Mouse (Mus musculus): ENCODE measurements around the gene Dusp14. TPM values are rescaled to one million over a fixed set of nuclear protein-coding genes. Genes with fewer than 3 reads are reported as not detected.
A peak's percentile ranks its signal among the peaks of the same experiment; 100 is the strongest.

Gene Dusp14
- 6.8 and 8.1 TPM in 2 replicates for polyA plus RNA-seq (2012; ENCODE audit: insufficient read depth, insufficient read length, missing spikeins)

DNA sequence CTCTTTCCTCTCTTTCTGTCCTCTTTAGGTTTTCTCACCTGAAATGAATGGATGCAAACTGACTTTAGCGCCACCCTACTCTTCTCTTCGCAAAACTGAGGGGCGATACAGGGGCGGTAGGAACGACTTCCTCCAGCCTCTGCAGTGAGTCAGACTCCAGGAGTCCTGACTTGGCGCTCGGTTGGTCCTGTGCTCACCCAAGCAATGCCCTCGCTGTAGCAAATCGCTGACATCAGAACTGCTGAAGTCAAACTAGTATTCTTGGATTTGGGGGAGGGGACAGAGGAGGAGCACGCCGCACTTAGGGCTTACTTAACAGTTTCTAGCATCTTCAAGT lies at the start of gene Dusp14:
Gene Dusp14, minus strand, starts transcription at position 228 of the 337 bp plus-strand sequence.
- Histone ChIP-seq H3K4me1 (ENCODE audit: control insufficient read depth, insufficient read depth, insufficient read length, low read length) (no peaks in the 10 kb centered on the region), H3K4me3 (ENCODE audit: insufficient read depth, low read depth, low read length) (peak within 1 kb of the TSS; percentile 88), H3K27ac (replicated peaks; ENCODE audit: low read depth, low read length) (no peak within 1 kb of the TSS)

DNA sequence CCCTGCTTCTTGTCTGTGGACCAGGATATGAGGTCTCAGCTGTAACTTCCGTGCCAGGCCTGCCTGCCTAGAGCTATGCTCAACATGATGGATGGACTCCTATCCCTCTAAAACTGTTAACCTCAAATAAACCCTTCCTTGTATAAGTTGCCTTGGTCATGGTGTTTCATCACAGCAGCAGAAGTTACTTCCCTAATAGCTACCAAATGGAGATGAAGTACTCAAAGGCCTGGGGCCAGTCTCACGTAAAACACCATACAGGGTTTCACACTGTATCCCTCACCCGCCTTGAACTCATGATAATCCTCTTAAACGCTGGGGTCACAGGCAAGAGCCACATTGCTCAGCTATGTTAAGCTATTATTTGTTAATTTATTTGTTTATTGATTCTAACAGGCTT lies 48.4 kb upstream of the Dusp14 start:
- Histone ChIP-seq H3K4me1 (ENCODE audit: control insufficient read depth, insufficient read depth, insufficient read length, low read length) (peaks cover 3% of the 10 kb centered on the region; the same call in 1 of the 2 replicates), H3K4me3 (ENCODE audit: insufficient read depth, low read depth, low read length) (no peak overlapping the region), H3K27ac (replicated peaks; ENCODE audit: low read depth, low read length) (no peak overlapping the region)

DNA sequence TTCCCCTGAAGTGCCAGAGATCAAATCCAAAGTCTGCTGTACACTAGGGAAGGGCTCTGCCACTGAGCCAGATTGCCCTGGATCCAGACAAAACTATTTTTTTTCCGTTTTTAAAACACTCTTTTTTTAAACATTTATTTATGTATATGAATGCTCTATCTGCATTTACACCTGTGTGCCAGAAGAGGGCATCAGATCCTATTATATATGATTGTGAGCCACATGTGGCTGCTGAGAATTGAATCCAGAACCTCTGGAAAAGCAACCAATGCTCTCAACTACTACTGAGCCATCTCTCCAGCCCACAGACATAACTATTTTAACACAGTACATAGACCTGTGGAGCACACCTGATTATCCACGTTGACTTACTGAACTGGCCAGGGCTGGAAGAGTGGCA lies 47.2 kb upstream of the Dusp14 start:
- no peak overlapping the region for H3K4me3 ChIP-seq (ENCODE audit: insufficient read depth, low read depth, low read length)
- H3K4me1 ChIP-seq (ENCODE audit: control insufficient read depth, insufficient read depth, insufficient read length, low read length) = peaks cover under 1% of the 10 kb centered on the region; the same call in 1 of the 2 replicates
- H3K27ac ChIP-seq (replicated peaks; ENCODE audit: low read depth, low read length) = no peak overlapping the region

DNA sequence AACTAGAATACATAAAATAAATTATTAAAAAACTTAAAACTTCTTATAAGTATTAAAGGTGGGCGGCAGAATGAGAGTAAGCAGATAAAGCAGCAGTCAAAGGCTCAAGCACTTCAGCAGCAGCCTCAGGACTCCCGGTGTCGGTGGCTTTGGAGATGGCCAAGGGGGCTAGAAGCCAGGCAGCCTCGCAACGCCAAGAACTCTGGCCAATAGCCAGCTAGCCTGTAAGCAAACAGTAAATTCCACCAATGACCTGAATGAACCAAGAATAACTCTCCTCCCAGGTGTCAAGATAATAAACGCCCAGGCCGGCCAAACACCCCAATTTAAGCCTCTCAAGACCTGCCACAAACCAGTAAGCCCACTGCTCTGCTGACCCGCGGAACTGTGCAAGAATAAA lies 46.6 kb upstream of the Dusp14 start:
- no peak overlapping the region for H3K27ac ChIP-seq (replicated peaks; ENCODE audit: low read depth, low read length)
- H3K4me3 ChIP-seq (ENCODE audit: insufficient read depth, low read depth, low read length) = no peak overlapping the region
- H3K4me1 ChIP-seq (ENCODE audit: control insufficient read depth, insufficient read depth, insufficient read length, low read length) = no peaks in the 10 kb centered on the region

DNA sequence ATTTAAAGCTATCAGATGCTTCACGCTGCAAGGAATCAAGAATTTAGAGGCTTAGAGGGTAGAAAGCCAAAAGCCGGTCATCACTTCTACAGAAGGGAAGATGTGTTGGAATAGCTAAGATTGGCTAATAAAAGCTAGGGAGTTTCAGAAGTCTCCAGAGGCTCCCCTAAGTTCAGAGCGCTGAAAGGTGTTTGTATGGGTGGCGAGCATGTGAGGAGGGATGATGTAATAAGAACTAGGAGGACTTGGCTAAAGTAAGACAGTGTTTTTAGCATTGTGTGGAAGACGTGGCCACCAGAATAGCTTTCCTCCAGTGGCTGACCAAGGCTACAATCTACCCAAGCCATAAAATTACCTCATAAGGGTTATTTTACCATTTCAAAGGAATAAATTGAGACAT lies 44.6 kb upstream of the Dusp14 start:
- Histone ChIP-seq H3K4me1 (ENCODE audit: control insufficient read depth, insufficient read depth, insufficient read length, low read length) (no peaks in the 10 kb centered on the region), H3K4me3 (ENCODE audit: insufficient read depth, low read depth, low read length) (no peak overlapping the region), H3K27ac (replicated peaks; ENCODE audit: low read depth, low read length) (no peak overlapping the region)

DNA sequence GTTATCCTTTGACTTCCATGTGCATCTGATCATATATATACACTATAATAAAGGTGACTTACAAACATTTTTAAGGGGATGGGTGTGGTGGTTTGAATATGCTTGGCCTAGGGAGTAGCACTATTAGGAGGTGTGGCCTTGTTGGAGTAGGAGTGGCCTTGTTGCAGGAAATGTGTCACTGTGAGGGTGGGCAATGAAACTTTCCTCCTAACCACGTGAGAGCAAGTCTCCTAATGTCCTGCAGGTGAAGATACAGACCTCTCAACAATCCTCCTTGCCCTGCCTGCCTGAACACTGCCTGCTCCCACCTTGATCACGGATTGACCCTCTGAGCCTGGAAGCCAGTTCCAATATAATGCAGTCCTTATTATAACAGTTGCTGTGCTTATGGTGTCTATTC lies 38.1 kb upstream of the Dusp14 start:
- Histone ChIP-seq H3K27ac (replicated peaks; ENCODE audit: low read depth, low read length) (no peak overlapping the region), H3K4me1 (ENCODE audit: control insufficient read depth, insufficient read depth, insufficient read length, low read length) (no peaks in the 10 kb centered on the region), H3K4me3 (ENCODE audit: insufficient read depth, low read depth, low read length) (no peak overlapping the region)

DNA sequence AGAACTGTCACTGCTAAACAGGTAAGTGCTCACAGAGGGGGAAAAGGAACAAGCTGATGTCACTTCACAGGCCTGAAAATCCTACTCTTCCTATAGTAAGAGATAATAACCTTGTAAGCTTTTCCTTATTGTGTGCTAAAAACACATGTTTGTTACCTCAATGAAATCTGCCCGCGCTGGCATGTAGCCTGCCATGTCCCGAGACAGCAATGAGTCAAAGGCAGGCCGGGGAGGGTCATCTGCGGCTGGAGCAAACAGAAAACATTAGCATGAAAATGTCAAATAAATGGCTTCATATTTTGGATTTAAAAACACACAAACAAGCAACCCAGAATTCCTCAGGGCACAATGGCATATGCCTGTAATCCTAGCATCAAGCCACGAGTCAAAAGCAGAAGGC lies 35.0 kb upstream of the Dusp14 start:
- Histone ChIP-seq H3K27ac (replicated peaks; ENCODE audit: low read depth, low read length) (no peak overlapping the region), H3K4me3 (ENCODE audit: insufficient read depth, low read depth, low read length) (no peak overlapping the region), H3K4me1 (ENCODE audit: control insufficient read depth, insufficient read depth, insufficient read length, low read length) (no peaks in the 10 kb centered on the region)

DNA sequence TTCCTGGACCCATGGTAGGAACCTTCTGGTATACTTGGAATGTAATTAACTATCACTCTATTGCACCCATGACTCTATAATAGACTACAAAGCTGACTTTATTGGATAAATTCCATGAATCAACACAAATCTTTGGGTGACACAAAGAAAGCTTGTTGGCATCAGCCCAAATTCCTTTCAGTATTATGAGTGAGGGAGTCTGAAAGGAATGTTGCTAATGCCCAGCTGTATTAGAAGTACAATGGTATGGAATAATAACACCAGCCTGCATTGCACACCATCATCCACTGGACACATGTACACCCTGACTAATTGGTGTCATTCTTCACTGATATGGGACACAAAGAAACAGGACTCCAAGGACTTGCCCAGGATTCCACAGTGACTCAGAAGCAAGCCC lies 32.1 kb upstream of the Dusp14 start:
- H3K4me1 ChIP-seq (ENCODE audit: control insufficient read depth, insufficient read depth, insufficient read length, low read length) = no peaks in the 10 kb centered on the region
- no peak overlapping the region for H3K4me3 ChIP-seq (ENCODE audit: insufficient read depth, low read depth, low read length)
- H3K27ac ChIP-seq (replicated peaks; ENCODE audit: low read depth, low read length) = no peak overlapping the region

DNA sequence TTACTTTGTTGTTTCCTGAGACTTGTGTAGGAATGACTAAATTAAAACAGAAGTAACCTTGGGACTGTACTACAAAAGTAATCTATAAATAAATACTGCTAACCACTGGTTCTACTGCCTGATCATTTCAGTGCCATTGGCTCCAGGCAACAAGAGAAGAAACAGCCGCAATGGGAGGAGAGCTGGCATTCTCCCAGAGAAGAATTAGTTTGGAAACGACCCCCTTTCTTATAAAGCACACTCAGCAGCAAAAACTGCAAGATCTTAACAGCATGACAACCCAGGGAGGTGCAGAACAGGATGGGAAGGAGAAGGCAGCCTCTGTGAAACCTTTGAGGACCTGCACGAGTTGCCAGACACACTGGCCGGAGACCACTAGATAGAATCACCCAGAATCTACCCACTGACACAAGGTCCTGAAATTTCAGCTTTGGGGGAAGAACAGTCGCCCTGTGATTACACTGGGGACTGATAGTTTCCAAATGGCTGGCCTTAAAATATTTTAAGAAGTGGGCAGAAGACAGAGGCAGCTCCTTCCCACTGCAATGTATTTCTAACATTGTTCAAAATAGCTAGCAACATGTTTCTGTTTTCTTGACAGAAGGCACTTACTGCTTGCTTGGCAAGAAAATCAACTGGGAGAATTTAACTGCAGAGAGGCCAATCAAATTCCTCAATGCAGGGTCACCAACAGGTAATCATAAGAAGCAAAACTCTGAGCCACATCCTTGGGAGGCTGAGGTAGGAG lies 28.4 kb upstream of the Dusp14 start:
- Histone ChIP-seq H3K4me3 (ENCODE audit: insufficient read depth, low read depth, low read length) (no peak overlapping the region), H3K27ac (replicated peaks; ENCODE audit: low read depth, low read length) (no peak overlapping the region), H3K4me1 (ENCODE audit: control insufficient read depth, insufficient read depth, insufficient read length, low read length) (no peaks in the 10 kb centered on the region)

DNA sequence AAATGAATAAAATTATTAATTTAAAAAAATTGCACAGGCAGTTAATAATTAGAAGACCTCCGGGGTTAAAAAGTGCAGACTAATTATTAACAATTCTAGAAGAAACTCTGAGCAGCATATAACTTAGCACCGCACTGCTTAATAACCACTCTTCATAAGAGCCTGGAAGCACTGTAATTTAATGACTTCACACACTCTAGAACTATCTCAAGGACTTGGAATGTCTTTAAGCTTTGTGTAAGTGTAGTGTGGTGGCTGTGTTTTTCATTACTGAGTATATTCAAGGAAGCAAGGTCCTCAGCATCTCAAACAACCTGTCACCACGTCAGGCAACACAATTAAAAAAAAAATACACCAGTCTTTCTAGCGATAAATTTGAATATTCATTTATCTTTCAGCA lies 26.0 kb upstream of the Dusp14 start:
- no peak overlapping the region for H3K27ac ChIP-seq (replicated peaks; ENCODE audit: low read depth, low read length)
- no peaks in the 10 kb centered on the region for H3K4me1 ChIP-seq (ENCODE audit: control insufficient read depth, insufficient read depth, insufficient read length, low read length)
- no peak overlapping the region for H3K4me3 ChIP-seq (ENCODE audit: insufficient read depth, low read depth, low read length)

DNA sequence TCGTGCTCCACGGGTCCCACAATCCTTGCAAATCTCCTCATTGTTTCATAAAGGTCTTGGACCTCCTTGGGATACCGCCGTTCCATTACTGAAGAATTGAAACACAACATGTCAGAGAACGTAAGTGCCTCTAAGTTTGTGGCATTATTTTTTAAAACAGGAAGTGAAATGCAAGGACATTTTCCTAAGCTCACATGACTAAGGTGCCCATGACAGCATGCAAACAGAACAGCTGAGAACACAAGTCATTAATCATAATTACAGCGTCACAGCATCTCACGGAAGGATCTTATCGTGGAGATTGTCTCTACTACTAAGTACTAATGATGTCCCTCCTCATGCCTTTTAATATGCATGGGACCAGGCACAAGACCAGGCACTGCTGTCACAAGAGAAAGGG lies 21.5 kb upstream of the Dusp14 start:
- H3K4me1 ChIP-seq (ENCODE audit: control insufficient read depth, insufficient read depth, insufficient read length, low read length) = no peaks in the 10 kb centered on the region

DNA sequence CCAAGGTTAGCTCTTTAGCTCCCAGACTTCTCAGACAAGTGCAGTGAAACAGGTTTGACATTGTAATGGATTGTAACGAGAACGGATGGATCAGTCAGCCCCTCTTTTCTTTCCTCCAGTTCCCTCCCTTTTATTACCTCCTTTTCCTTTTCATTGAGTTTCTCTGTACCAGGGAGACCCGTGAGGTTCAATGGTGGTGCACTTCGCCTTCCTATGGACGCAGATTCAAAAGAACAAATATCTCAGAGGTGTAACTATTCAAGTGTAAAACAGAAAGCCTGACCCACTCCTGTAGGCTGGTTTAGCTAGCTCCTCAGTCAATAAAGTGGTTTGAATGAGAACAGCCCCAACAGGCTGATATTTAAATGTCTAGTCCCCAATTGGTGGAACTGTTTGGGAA lies 12.8 kb upstream of the Dusp14 start:
- no peak overlapping the region for H3K4me3 ChIP-seq (ENCODE audit: insufficient read depth, low read depth, low read length)
- H3K4me1 ChIP-seq (ENCODE audit: control insufficient read depth, insufficient read depth, insufficient read length, low read length) = 0 out of 2 replicates have a peak, but pooled peaks cover 2% of the 10 kb centered on the region
- H3K27ac ChIP-seq (replicated peaks; ENCODE audit: low read depth, low read length) = no peak overlapping the region

More for the DNA sequence above, 21.5 kb upstream of the Dusp14 start:
- no peak overlapping the region for H3K4me3 ChIP-seq (ENCODE audit: insufficient read depth, low read depth, low read length)
- H3K27ac ChIP-seq (replicated peaks; ENCODE audit: low read depth, low read length) = no peak overlapping the region

DNA sequence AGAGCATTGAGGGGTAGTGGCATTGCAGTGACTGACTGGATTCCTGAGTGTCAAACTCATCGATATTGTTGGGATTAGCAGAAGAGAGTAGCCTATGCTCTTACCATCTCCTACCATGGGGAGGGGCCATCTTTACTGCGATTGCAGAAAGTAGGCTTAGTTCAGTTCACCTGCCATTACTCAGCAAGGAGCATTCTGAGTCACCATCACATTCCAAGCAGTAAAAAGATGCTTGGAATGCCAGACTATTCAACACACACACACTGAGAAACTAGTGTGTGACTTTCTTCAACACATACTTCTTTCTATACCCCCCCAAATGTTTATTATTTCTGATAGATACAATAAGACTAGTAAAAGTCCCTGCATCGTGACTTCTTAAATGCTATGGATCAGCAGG lies 11.3 kb upstream of the Dusp14 start:
- Histone ChIP-seq H3K4me3 (ENCODE audit: insufficient read depth, low read depth, low read length) (no peak overlapping the region), H3K27ac (replicated peaks; ENCODE audit: low read depth, low read length) (no peak overlapping the region), H3K4me1 (ENCODE audit: control insufficient read depth, insufficient read depth, insufficient read length, low read length) (0 out of 2 replicates have a peak, but pooled peaks cover 2% of the 10 kb centered on the region)

DNA sequence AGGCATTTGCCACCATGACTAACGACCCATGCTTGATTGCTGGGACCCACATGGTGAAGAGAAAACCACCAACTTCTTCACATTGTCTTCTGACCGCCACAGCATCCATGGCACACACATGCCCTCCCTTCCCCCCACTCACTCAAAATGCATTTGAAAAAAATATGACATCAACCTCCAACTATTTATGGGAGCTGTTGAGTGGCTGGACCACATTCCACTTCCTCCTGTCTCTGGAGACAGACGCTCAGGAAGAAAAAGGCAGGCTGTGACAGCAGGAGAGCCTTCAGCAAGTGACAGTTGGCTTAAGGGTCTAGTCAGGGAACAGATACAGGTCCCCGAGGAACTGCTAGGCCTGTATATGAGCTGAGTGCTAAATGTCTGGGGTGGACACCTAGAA lies 10.8 kb upstream of the Dusp14 start:
- Histone ChIP-seq H3K27ac (replicated peaks; ENCODE audit: low read depth, low read length) (no peak overlapping the region), H3K4me3 (ENCODE audit: insufficient read depth, low read depth, low read length) (no peak overlapping the region), H3K4me1 (ENCODE audit: control insufficient read depth, insufficient read depth, insufficient read length, low read length) (0 out of 2 replicates have a peak, but pooled peaks cover 2% of the 10 kb centered on the region)

DNA sequence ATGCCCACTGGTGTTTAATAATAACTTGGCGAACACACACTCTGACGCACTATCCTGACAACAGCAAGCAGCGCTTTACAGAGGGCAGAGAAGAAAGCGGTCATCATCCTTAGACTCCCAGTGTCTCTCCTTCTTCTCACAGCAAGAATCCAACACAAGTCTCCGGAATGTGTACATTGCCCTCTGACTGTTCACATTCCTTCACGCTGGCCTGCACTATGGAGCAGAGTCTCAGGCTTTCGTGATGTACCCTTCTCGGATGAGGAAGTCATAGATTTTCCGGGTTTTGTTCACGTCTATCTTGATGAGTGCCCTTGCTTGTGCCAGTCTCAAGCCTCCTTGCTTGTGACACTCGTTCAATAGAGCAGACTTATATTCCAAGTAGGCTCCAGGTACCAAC lies 10.3 kb upstream of the Dusp14 start:
- Histone ChIP-seq H3K4me3 (ENCODE audit: insufficient read depth, low read depth, low read length) (no peak overlapping the region), H3K27ac (replicated peaks; ENCODE audit: low read depth, low read length) (no peak overlapping the region), H3K4me1 (ENCODE audit: control insufficient read depth, insufficient read depth, insufficient read length, low read length) (peaks cover 2% of the 10 kb centered on the region; the same call in 1 of the 2 replicates)

DNA sequence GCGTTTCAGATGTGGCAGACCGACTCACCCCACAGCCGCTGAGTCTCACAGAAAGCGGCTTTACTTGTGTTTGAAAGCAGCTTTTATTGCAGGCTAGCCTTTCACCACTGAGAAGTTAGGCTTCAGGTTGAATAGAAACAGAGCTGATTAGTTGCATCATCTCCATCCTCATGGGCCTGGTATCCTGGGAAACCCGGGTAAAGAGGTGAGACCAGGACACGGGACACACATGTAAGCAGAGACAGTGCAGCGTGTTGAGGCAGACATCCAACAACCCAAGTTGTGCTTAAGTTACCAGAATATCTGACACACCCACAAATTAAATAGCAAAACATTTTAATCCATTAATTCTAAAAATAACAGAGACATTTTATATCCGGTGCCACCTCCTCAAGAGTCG lies 9.5 kb upstream of the Dusp14 start:
- peaks cover 4% of the 10 kb centered on the region; the same call in 1 of the 2 replicates for H3K4me1 ChIP-seq (ENCODE audit: control insufficient read depth, insufficient read depth, insufficient read length, low read length)
- H3K4me3 ChIP-seq (ENCODE audit: insufficient read depth, low read depth, low read length) = no peak overlapping the region
- H3K27ac ChIP-seq (replicated peaks; ENCODE audit: low read depth, low read length) = no peak overlapping the region

Data from brown adipose tissue, adult 24 weeks (tissue).